Mouse (Mus musculus): ENCODE measurements around the gene Slc25a44. TPM values are rescaled to one million over a fixed set of nuclear protein-coding genes. Genes with fewer than 3 reads are reported as not detected.

Slc25a44 gene
- polyA plus RNA-seq, 1 experiment from 2014 or later = 28.0 TPM

Small RNA genes within 50 kb of the gene (microRNA-seq; reads per million reads assigned to microRNA genes)
- gene Mir7011 = not detected

Other genes starting within 250 kb of the Slc25a44 start
- 0.32 and 0.79 TPM in 2 replicates for gene Rhbg, start 170.4 kb downstream of the Slc25a44 start, polyA plus RNA-seq (2016; fragmentation: Nextera tagmentation; extraction: Ambion mirVana)
- gene Gm38392, start 137.9 kb downstream of the Slc25a44 start, polyA plus RNA-seq (2016; fragmentation: Nextera tagmentation; extraction: Ambion mirVana) = 0.27 TPM in 1 of 2 replicates, not detected in the other
- 9.4 and 12.9 TPM in 2 replicates for gene Tsacc, start 128.1 kb downstream of the Slc25a44 start, polyA plus RNA-seq (2016; fragmentation: Nextera tagmentation; extraction: Ambion mirVana)
- 593 and 606 TPM in 2 replicates for gene Cct3, start 128.0 kb downstream of the Slc25a44 start, polyA plus RNA-seq (2016; fragmentation: Nextera tagmentation; extraction: Ambion mirVana)
- gene Glmp, start 100.1 kb downstream of the Slc25a44 start, polyA plus RNA-seq (2016; fragmentation: Nextera tagmentation; extraction: Ambion mirVana) = 116 and 131 TPM in 2 replicates
- 1.6 and 2.0 TPM in 2 replicates for gene Tmem79, start 89.0 kb downstream of the Slc25a44 start, polyA plus RNA-seq (2016; fragmentation: Nextera tagmentation; extraction: Ambion mirVana)
- gene Smg5, start 88.9 kb downstream of the Slc25a44 start, polyA plus RNA-seq (2016; fragmentation: Nextera tagmentation; extraction: Ambion mirVana) = 78.4 and 80.5 TPM in 2 replicates
- 2.0 and 2.3 TPM in 2 replicates for gene Paqr6, start 60.6 kb downstream of the Slc25a44 start, polyA plus RNA-seq (2016; fragmentation: Nextera tagmentation; extraction: Ambion mirVana)
- not detected in 2 replicates for gene Bglap3, start 52.4 kb downstream of the Slc25a44 start, polyA plus RNA-seq (2016; fragmentation: Nextera tagmentation; extraction: Ambion mirVana)
- gene Bglap2, start 46.4 kb downstream of the Slc25a44 start, polyA plus RNA-seq (2016; fragmentation: Nextera tagmentation; extraction: Ambion mirVana) = not detected in 2 replicates
- not detected in 2 replicates for gene Bglap, start 40.7 kb downstream of the Slc25a44 start, polyA plus RNA-seq (2016; fragmentation: Nextera tagmentation; extraction: Ambion mirVana)
- 75.9 and 79.7 TPM in 2 replicates for gene Pmf1, start 14.8 kb downstream of the Slc25a44 start, polyA plus RNA-seq (2016; fragmentation: Nextera tagmentation; extraction: Ambion mirVana)
- gene Sema4a, start 36.0 kb upstream of the Slc25a44 start, polyA plus RNA-seq (2016; fragmentation: Nextera tagmentation; extraction: Ambion mirVana) = 13.6 and 15.3 TPM in 2 replicates
- 27.6 and 27.9 TPM in 2 replicates for gene Lmna, start 84.8 kb upstream of the Slc25a44 start, polyA plus RNA-seq (2016; fragmentation: Nextera tagmentation; extraction: Ambion mirVana)
- gene Mex3a, start 107.3 kb upstream of the Slc25a44 start, polyA plus RNA-seq (2016; fragmentation: Nextera tagmentation; extraction: Ambion mirVana) = 41.9 and 43.3 TPM in 2 replicates
- gene Rab25, start 123.2 kb upstream of the Slc25a44 start, polyA plus RNA-seq (2016; fragmentation: Nextera tagmentation; extraction: Ambion mirVana) = 0.29 and 0.57 TPM in 2 replicates
- 143 and 145 TPM in 2 replicates for gene Lamtor2, start 127.9 kb upstream of the Slc25a44 start, polyA plus RNA-seq (2016; fragmentation: Nextera tagmentation; extraction: Ambion mirVana)
- gene Ubqln4, start 128.6 kb upstream of the Slc25a44 start, polyA plus RNA-seq (2016; fragmentation: Nextera tagmentation; extraction: Ambion mirVana) = 60.0 and 61.6 TPM in 2 replicates
- gene Ssr2, start 150.7 kb upstream of the Slc25a44 start, polyA plus RNA-seq (2016; fragmentation: Nextera tagmentation; extraction: Ambion mirVana) = 149 and 157 TPM in 2 replicates
- gene Arhgef2, start 180.8 kb upstream of the Slc25a44 start, polyA plus RNA-seq (2016; fragmentation: Nextera tagmentation; extraction: Ambion mirVana) = 186 TPM in 2 replicates
- gene Rxfp4, start 228.0 kb upstream of the Slc25a44 start, polyA plus RNA-seq (2016; fragmentation: Nextera tagmentation; extraction: Ambion mirVana) = not detected in 2 replicates

All from neural tube, embryonic 12.5 days (tissue).